Mouse (Mus musculus): ENCODE results near the gene Pimreg.
A peak's percentile ranks its signal among the peaks of the same experiment; 100 is the strongest.

The Pimreg gene

GRCm38 (mm10) chr11:72029143-72029542 is 12.7 kb upstream of the Pimreg start:
- DNase-seq (ENCODE audit: low spot score), result peak; percentile 37

- DNase-seq (ENCODE audit: low spot score), result no peak
Measured at GRCm38 (mm10) chr11:72031353-72031752, 10.5 kb upstream of the Pimreg start.

- DNase-seq (ENCODE audit: low spot score), result no peak
Measured at GRCm38 (mm10) chr11:72032091-72032490, 9.7 kb upstream of the Pimreg start.

GRCm38 (mm10) chr11:72032589-72032988 is 9.2 kb upstream of the Pimreg start:
- DNase-seq (ENCODE audit: low spot score), result no peak

GRCm38 (mm10) chr11:72037409-72037808 is 4.4 kb upstream of the Pimreg start, which contains the start of gene Aipl1:
Gene Aipl1, minus strand, starts transcription at chr11:72037509.
- no peak for DNase-seq (ENCODE audit: low spot score)

GRCm38 (mm10) chr11:72037996-72038395 is 3.8 kb upstream of the Pimreg start:
- DNase-seq (ENCODE audit: low spot score), result peak; percentile 86

GRCm38 (mm10) chr11:72039599-72040386 is 2.0 kb upstream of the Pimreg start:
- DNase-seq (ENCODE audit: low spot score), result no peak

GRCm38 (mm10) chr11:72041290-72041767 is 503 bp upstream of the Pimreg start:
- DNase-seq (ENCODE audit: low spot score), result no peak

- no peak for DNase-seq (ENCODE audit: low spot score)
Measured at GRCm38 (mm10) chr11:72042631-72043030, 799 bp downstream of the Pimreg start.

- DNase-seq (ENCODE audit: low spot score), result no peak
Measured at GRCm38 (mm10) chr11:72044231-72044630, 2.4 kb downstream of the Pimreg start.

GRCm38 (mm10) chr11:72048730-72049129 is 6.9 kb downstream of the Pimreg start:
- DNase-seq (ENCODE audit: low spot score), result no peak

GRCm38 (mm10) chr11:72049171-72049759 is 7.4 kb downstream of the Pimreg start:
- no peak for DNase-seq (ENCODE audit: low spot score)

- DNase-seq (ENCODE audit: low spot score), result no peak
Measured at GRCm38 (mm10) chr11:72050168-72050894, 8.5 kb downstream of the Pimreg start.

- DNase-seq (ENCODE audit: low spot score), result peak; percentile 56
Measured at GRCm38 (mm10) chr11:72050895-72051858, 9.3 kb downstream of the Pimreg start.

- no peak for DNase-seq (ENCODE audit: low spot score)
Measured at GRCm38 (mm10) chr11:72052221-72052620, 10.4 kb downstream of the Pimreg start.

GRCm38 (mm10) chr11:72052636-72053035 is 10.8 kb downstream of the Pimreg start:
- DNase-seq (ENCODE audit: low spot score), result peak; percentile 85

- no peak for DNase-seq (ENCODE audit: low spot score)
Measured at GRCm38 (mm10) chr11:72055176-72055575, 13.3 kb downstream of the Pimreg start.

GRCm38 (mm10) chr11:72057166-72057565 is 15.3 kb downstream of the Pimreg start:
- DNase-seq (ENCODE audit: low spot score), result no peak

- no peak for DNase-seq (ENCODE audit: low spot score)
Measured at GRCm38 (mm10) chr11:72060416-72060815, 18.6 kb downstream of the Pimreg start.

- DNase-seq (ENCODE audit: low spot score), result no peak
Measured at GRCm38 (mm10) chr11:72061093-72061620, 19.3 kb downstream of the Pimreg start.

GRCm38 (mm10) chr11:72064414-72064813 is 22.6 kb downstream of the Pimreg start:
- DNase-seq (ENCODE audit: low spot score), result no peak
